Mouse (Mus musculus): ENCODE measurements around the gene Nxnl2. TPM values are rescaled to one million over a fixed set of nuclear protein-coding genes. Genes with fewer than 3 reads are reported as not detected.
"Not testable (repeated sequence)": the region's sequence is repeated elsewhere in the genome, so short reads cannot be mapped to it uniquely, and the experiment has no call there.

The Nxnl2 gene
- polyA plus RNA-seq, 1 experiment from 2014 or later, result 1.4 TPM

GRCm38 (mm10) chr13:51204081-51204480 is 33.3 kb downstream of the Nxnl2 start:
- not testable (repeated sequence) for H3K4me3 ChIP-seq; H3K9me3 ChIP-seq; H3K27ac ChIP-seq (replicated peaks); H3K4me2 ChIP-seq; H3K36me3 ChIP-seq; H3K4me1 ChIP-seq; H3K9ac ChIP-seq; ATAC-seq (ENCODE audit: extremely low read depth, insufficient number of reproducible peaks, low FRiP score, low TSS enrichment); H3K27me3 ChIP-seq (replicated peaks)
- 89% methylated on average over 11 of the region's 11 CpGs for WGBS

GRCm38 (mm10) chr13:51207965-51208364 is 37.1 kb downstream of the Nxnl2 start:
- H3K36me3 ChIP-seq, result no peaks in the 10 kb centered on the region
- 60% methylated on average over 12 of the region's 12 CpGs for WGBS
- no peaks in the 10 kb centered on the region for H3K27me3 ChIP-seq (replicated peaks)
- peaks cover 7% of the 10 kb centered on the region for H3K4me1 ChIP-seq
- peak overlapping the region; percentile 7; the same call in 1 of the 2 replicates for H3K4me2 ChIP-seq
- no peaks in the 10 kb centered on the region for H3K9me3 ChIP-seq
- no peak overlapping the region for H3K9ac ChIP-seq
- H3K27ac ChIP-seq (replicated peaks), result no peak overlapping the region
- H3K4me3 ChIP-seq, result no peak overlapping the region
- ATAC-seq (ENCODE audit: extremely low read depth, insufficient number of reproducible peaks, low FRiP score, low TSS enrichment), result no peak

- Histone ChIP-seq H3K36me3 (no peaks in the 10 kb centered on the region), H3K27ac (replicated peaks) (no peak overlapping the region), H3K4me2 (peak overlapping the region; percentile 7; the same call in 1 of the 2 replicates), H3K4me3 (no peak overlapping the region), H3K4me1 (peaks cover 7% of the 10 kb centered on the region), H3K9ac (no peak overlapping the region), H3K27me3 (replicated peaks) (no peaks in the 10 kb centered on the region), H3K9me3 (no peaks in the 10 kb centered on the region)
- ATAC-seq (ENCODE audit: extremely low read depth, insufficient number of reproducible peaks, low FRiP score, low TSS enrichment), result no peak
- 48% methylated on average over 18 of the region's 18 CpGs for WGBS
These were observed 37.7 kb downstream of the Nxnl2 start for GRCm38 (mm10) chr13:51208378-51209100.

GRCm38 (mm10) chr13:51210639-51211038 is 39.8 kb downstream of the Nxnl2 start:
- H3K27me3 ChIP-seq (replicated peaks), result no peaks in the 10 kb centered on the region
- H3K9me3 ChIP-seq, result no peaks in the 10 kb centered on the region
- 63% methylated on average over 5 of the region's 5 CpGs for WGBS
- no peak overlapping the region for H3K4me2 ChIP-seq
- no peak overlapping the region for H3K27ac ChIP-seq (replicated peaks)
- H3K4me1 ChIP-seq, result peaks cover 7% of the 10 kb centered on the region
- H3K9ac ChIP-seq, result no peak overlapping the region
- H3K36me3 ChIP-seq, result no peaks in the 10 kb centered on the region
- no peak for ATAC-seq (ENCODE audit: extremely low read depth, insufficient number of reproducible peaks, low FRiP score, low TSS enrichment)
- no peak overlapping the region for H3K4me3 ChIP-seq

GRCm38 (mm10) chr13:51214746-51215145 is 43.9 kb downstream of the Nxnl2 start:
- Histone ChIP-seq H3K4me1 (no peaks in the 10 kb centered on the region), H3K36me3 (no peaks in the 10 kb centered on the region), H3K27me3 (replicated peaks) (no peaks in the 10 kb centered on the region), H3K4me3 (no peak overlapping the region), H3K27ac (replicated peaks) (no peak overlapping the region), H3K9ac (no peak overlapping the region), H3K9me3 (no peaks in the 10 kb centered on the region), H3K4me2 (no peak overlapping the region)
- 70% methylated on average over 2 of the region's 2 CpGs for WGBS
- no peak for ATAC-seq (ENCODE audit: extremely low read depth, insufficient number of reproducible peaks, low FRiP score, low TSS enrichment)

- no peak overlapping the region for H3K9ac ChIP-seq
These were observed 50.1 kb downstream of the Nxnl2 start for GRCm38 (mm10) chr13:51220897-51221296.

GRCm38 (mm10) chr13:51221425-51222160 is 50.8 kb downstream of the Nxnl2 start:
- Histone ChIP-seq H3K27me3 (replicated peaks) (no peaks in the 10 kb centered on the region), H3K4me3 (no peak overlapping the region), H3K27ac (replicated peaks) (no peak overlapping the region), H3K36me3 (no peaks in the 10 kb centered on the region), H3K4me1 (peaks cover 8% of the 10 kb centered on the region; the same call in 1 of the 2 replicates), H3K9me3 (0 out of 2 replicates have a peak, but pooled peaks cover 3% of the 10 kb centered on the region), H3K9ac (no peak overlapping the region), H3K4me2 (no peak overlapping the region)
- WGBS, result 55% methylated on average over 12 of the region's 12 CpGs
- ATAC-seq (ENCODE audit: extremely low read depth, insufficient number of reproducible peaks, low FRiP score, low TSS enrichment), result no peak

More at GRCm38 (mm10) chr13:51220897-51221296, 50.1 kb downstream of the Nxnl2 start:
- H3K4me1 ChIP-seq, result peaks cover 8% of the 10 kb centered on the region; the same call in 1 of the 2 replicates
- no peaks in the 10 kb centered on the region for H3K27me3 ChIP-seq (replicated peaks)
- H3K36me3 ChIP-seq, result no peaks in the 10 kb centered on the region
- no peak for ATAC-seq (ENCODE audit: extremely low read depth, insufficient number of reproducible peaks, low FRiP score, low TSS enrichment)
- H3K9me3 ChIP-seq, result 0 out of 2 replicates have a peak, but pooled peaks cover 3% of the 10 kb centered on the region
- no peak overlapping the region for H3K4me3 ChIP-seq
- no peak overlapping the region for H3K4me2 ChIP-seq
- 77% methylated on average over 4 of the region's 4 CpGs for WGBS
- H3K27ac ChIP-seq (replicated peaks), result no peak overlapping the region

Small RNA genes within 50 kb of the gene (microRNA-seq; reads per million reads assigned to microRNA genes)
- gene Gm44341, result not detected

Other genes with a start within 250 kb of the Nxnl2 start
- 46.9 and 49.9 TPM in 2 replicates for gene Spin1, start 70.1 kb upstream of the Nxnl2 start, polyA plus RNA-seq (2015; fragmentation: Nextera tagmentation; extraction: Ambion mirVana)
- 19.3 and 24.0 TPM in 2 replicates for gene S1pr3, start 237.6 kb downstream of the Nxnl2 start, polyA plus RNA-seq (2015; fragmentation: Nextera tagmentation; extraction: Ambion mirVana)

All from heart, embryonic 13.5 days (tissue).